Comparison of ENCODE assay signal across 10 mouse cellular contexts in the genomic region with DNA sequence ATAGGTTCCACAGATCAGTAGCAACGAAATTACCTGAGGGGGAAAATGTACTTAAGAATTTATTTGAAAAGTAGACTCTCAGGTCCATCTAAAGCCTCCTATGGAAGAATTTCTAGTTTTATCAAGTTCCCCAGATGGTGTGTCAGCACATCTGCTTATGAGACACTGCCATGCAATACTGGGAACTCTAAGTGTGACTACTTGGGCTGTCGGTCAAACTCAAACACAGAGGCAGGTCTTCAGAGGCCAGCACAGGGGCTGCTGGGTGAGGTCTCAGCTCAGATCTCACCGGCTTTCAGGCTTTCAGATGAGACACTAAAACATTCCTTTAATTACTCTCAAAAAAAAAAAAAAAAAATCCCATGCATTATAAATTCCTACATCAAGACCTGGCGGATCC.
DNase-seq lines count a peak whose midpoint lies in the region; ATAC-seq lines count a peak whose summit lies in the region.
"Had no signal": no experiment of that assay in that cellular context is flagged by ENCODE, and none has a peak within 500 bp of the region (broad histone marks: within the 10 kb centered on the region; RNA-seq: fewer than 3 reads in every experiment).

No protein-coding gene starts in this region.

- H3K27ac ChIP-seq in forebrain, embryonic 12.5 days = no peak overlapping the region
- H3K27ac ChIP-seq in forebrain, embryonic 15.5 days (replicated peaks) = no peak overlapping the region
- peak overlapping the region; percentile 64 for H3K27ac ChIP-seq in midbrain, embryonic 10.5 days (replicated peaks)
- H3K27ac ChIP-seq in midbrain, embryonic 11.5 days (ENCODE audit: low read depth, low read length) = no peak overlapping the region
- peak overlapping the region; percentile 48; the same call in 1 of the 2 replicates for H3K27ac ChIP-seq in limb, embryonic 11.5 days (replicated peaks; ENCODE audit: low read depth, low read length)
- H3K27ac ChIP-seq in neural tube, embryonic 15.5 days (replicated peaks) = no peak overlapping the region

- no peak overlapping the region for H3K4me3 ChIP-seq in forebrain, embryonic 12.5 days (replicated peaks)
- H3K4me3 ChIP-seq in forebrain, embryonic 15.5 days = no peak overlapping the region
- H3K4me3 ChIP-seq in midbrain, embryonic 10.5 days = peak overlapping the region; percentile 37; the same call in 1 of the 2 replicates
- no peak overlapping the region for H3K4me3 ChIP-seq in midbrain, embryonic 11.5 days (ENCODE audit: low read depth, low read length)
- H3K4me3 ChIP-seq in limb, embryonic 11.5 days (ENCODE audit: low read depth, low read length) = no peak overlapping the region
- H3K4me3 ChIP-seq in neural tube, embryonic 15.5 days (replicated peaks) = 0 out of 2 replicates have a peak overlapping the region, but pooled peaks have one; percentile 28
- H3K4me3 ChIP-seq: myocyte had no signal

- H3K9ac ChIP-seq in forebrain, embryonic 12.5 days = no peak overlapping the region
- no peak overlapping the region for H3K9ac ChIP-seq in forebrain, embryonic 15.5 days (replicated peaks)
- H3K9ac ChIP-seq in midbrain, embryonic 11.5 days (ENCODE audit: low read length) = no peak overlapping the region
- H3K9ac ChIP-seq in limb, embryonic 11.5 days (ENCODE audit: low read length) = no peak overlapping the region
- no peak overlapping the region for H3K9ac ChIP-seq in neural tube, embryonic 15.5 days (replicated peaks)

- no peaks in the 10 kb centered on the region; the same call in 1 of the 2 replicates for H3K4me1 ChIP-seq in forebrain, embryonic 12.5 days
- 0 out of 2 replicates have a peak, but pooled peaks cover 4% of the 10 kb centered on the region for H3K4me1 ChIP-seq in forebrain, embryonic 15.5 days
- peaks cover 6% of the 10 kb centered on the region for H3K4me1 ChIP-seq in midbrain, embryonic 10.5 days
- no peaks in the 10 kb centered on the region for H3K4me1 ChIP-seq in midbrain, embryonic 11.5 days (ENCODE audit: control insufficient read depth, insufficient read depth, low read length)
- 0 out of 2 replicates have a peak, but pooled peaks cover 2% of the 10 kb centered on the region for H3K4me1 ChIP-seq in limb, embryonic 11.5 days (ENCODE audit: control insufficient read depth, insufficient read depth, low read length)
- H3K4me1 ChIP-seq in neural tube, embryonic 15.5 days = peaks cover 6% of the 10 kb centered on the region; the same call in 1 of the 2 replicates

- ATAC-seq in forebrain, embryonic 12.5 days (ENCODE audit: low FRiP score) = no peak
- no peak for ATAC-seq in forebrain, embryonic 15.5 days (replicated peaks)
- ATAC-seq in midbrain, embryonic 11.5 days (ENCODE audit: low FRiP score) = no peak
- no peak for ATAC-seq in limb, embryonic 11.5 days (ENCODE audit: insufficient number of reproducible peaks, low FRiP score, low TSS enrichment, low read depth)
- ATAC-seq in neural tube, embryonic 15.5 days (ENCODE audit: low FRiP score) = no peak
- no peak for ATAC-seq in erythroblast, adult 5-6 weeks (replicated peaks; ENCODE audit: low FRiP score, poor library complexity, severe bottlenecking)

- H3K4me2 ChIP-seq in forebrain, embryonic 12.5 days = peak overlapping the region; percentile 39; the same call in 1 of the 2 replicates
- H3K4me2 ChIP-seq in forebrain, embryonic 15.5 days (replicated peaks) = no peak overlapping the region
- no peak overlapping the region for H3K4me2 ChIP-seq in midbrain, embryonic 11.5 days
- H3K4me2 ChIP-seq in limb, embryonic 11.5 days (ENCODE audit: low read depth, severe bottlenecking) = peak overlapping the region; percentile 33; the same call in 1 of the 2 replicates
- H3K4me2 ChIP-seq in neural tube, embryonic 15.5 days = peak overlapping the region; percentile 56

- no peaks in the 10 kb centered on the region for H3K36me3 ChIP-seq in forebrain, embryonic 12.5 days (replicated peaks)
- no peaks in the 10 kb centered on the region for H3K36me3 ChIP-seq in forebrain, embryonic 15.5 days
- no peaks in the 10 kb centered on the region for H3K36me3 ChIP-seq in midbrain, embryonic 10.5 days
- H3K36me3 ChIP-seq in midbrain, embryonic 11.5 days (ENCODE audit: control insufficient read depth, insufficient read depth, low read length) = no peaks in the 10 kb centered on the region
- no peaks in the 10 kb centered on the region for H3K36me3 ChIP-seq in limb, embryonic 11.5 days (ENCODE audit: control insufficient read depth, insufficient read depth, low read length)
- H3K36me3 ChIP-seq in neural tube, embryonic 15.5 days = no peaks in the 10 kb centered on the region

- WGBS in forebrain, embryonic 12.5 days = 90% methylated on average over 4 of the region's 4 CpGs
- 79% methylated on average over 4 of the region's 4 CpGs for WGBS in forebrain, embryonic 15.5 days
- 84% methylated on average over 4 of the region's 4 CpGs for WGBS in midbrain, embryonic 10.5 days
- 87% methylated on average over 4 of the region's 4 CpGs for WGBS in midbrain, embryonic 11.5 days
- 87% methylated on average over 4 of the region's 4 CpGs for WGBS in limb, embryonic 11.5 days
- WGBS in neural tube, embryonic 15.5 days = 83% methylated on average over 4 of the region's 4 CpGs

- H3K27me3 ChIP-seq in forebrain, embryonic 12.5 days = peaks cover 51% of the 10 kb centered on the region
- peaks cover 41% of the 10 kb centered on the region for H3K27me3 ChIP-seq in forebrain, embryonic 15.5 days
- peaks cover 55% of the 10 kb centered on the region for H3K27me3 ChIP-seq in midbrain, embryonic 10.5 days (ENCODE audit: low read depth, poor library complexity, severe bottlenecking)
- H3K27me3 ChIP-seq in midbrain, embryonic 11.5 days (ENCODE audit: control insufficient read depth, insufficient read depth, low read length) = peaks cover 37% of the 10 kb centered on the region
- H3K27me3 ChIP-seq in limb, embryonic 11.5 days (ENCODE audit: control insufficient read depth, insufficient read depth, low read length) = peaks cover 3% of the 10 kb centered on the region
- H3K27me3 ChIP-seq in neural tube, embryonic 15.5 days (replicated peaks) = peaks cover 40% of the 10 kb centered on the region

- peaks cover 7% of the 10 kb centered on the region; the same call in 1 of the 2 replicates for H3K9me3 ChIP-seq in forebrain, embryonic 12.5 days
- H3K9me3 ChIP-seq in forebrain, embryonic 15.5 days = no peaks in the 10 kb centered on the region
- H3K9me3 ChIP-seq in midbrain, embryonic 10.5 days (replicated peaks) = peaks cover 9% of the 10 kb centered on the region; the same call in 1 of the 2 replicates
- H3K9me3 ChIP-seq in midbrain, embryonic 11.5 days (ENCODE audit: control insufficient read depth, low read length) = no peaks in the 10 kb centered on the region
- no peaks in the 10 kb centered on the region; the same call in 1 of the 2 replicates for H3K9me3 ChIP-seq in limb, embryonic 11.5 days (ENCODE audit: control insufficient read depth, low read length)
- no peaks in the 10 kb centered on the region for H3K9me3 ChIP-seq in neural tube, embryonic 15.5 days (replicated peaks)

- no peak for DNase-seq in midbrain, embryonic 10.5 days (ENCODE audit: low spot score)
- DNase-seq in midbrain, embryonic 11.5 days (ENCODE audit: low spot score, missing footprints) = no peak
- DNase-seq in limb, embryonic 11.5 days (ENCODE audit: low spot score) = no peak
- DNase-seq in layer of hippocampus, adult 8-10 months (ENCODE audit: low spot score in 2 of 2) = no peak
- DNase-seq: layer of hippocampus, postnatal 36 days had no signal

Comparison
In these comparisons a context has a peak if more than half of its experiments do, and no peak if none do; other contexts are left out.
1. H3K27ac ChIP-seq: peak in midbrain, embryonic 10.5 days (single experiment) and limb, embryonic 11.5 days (single experiment); none in forebrain, embryonic 12.5 days (single experiment), forebrain, embryonic 15.5 days (single experiment), midbrain, embryonic 11.5 days (single experiment) and neural tube, embryonic 15.5 days (single experiment).
2. H3K4me2 ChIP-seq: peak in forebrain, embryonic 12.5 days (single experiment), limb, embryonic 11.5 days (single experiment) and neural tube, embryonic 15.5 days (single experiment); none in forebrain, embryonic 15.5 days (single experiment) and midbrain, embryonic 11.5 days (single experiment).
3. H3K4me3 ChIP-seq: peak in midbrain, embryonic 10.5 days (single experiment) and neural tube, embryonic 15.5 days (single experiment); none in forebrain, embryonic 12.5 days (single experiment), forebrain, embryonic 15.5 days (single experiment), midbrain, embryonic 11.5 days (single experiment) and limb, embryonic 11.5 days (single experiment).